In genomic region chr3:97846448-97846847, GRCm38 (mm10) we compare ENCODE assay signal across 13 mouse cellular contexts.
"Had no signal": no experiment of that assay in that cellular context is flagged by ENCODE, and none has a peak within 500 bp of the region (broad histone marks: within the 10 kb centered on the region; RNA-seq: fewer than 3 reads in every experiment).

No protein-coding gene starts in this region.

- H3K27ac ChIP-seq: limb, embryonic 10.5 days; liver, embryonic 15.5 days; macrophage; midbrain, embryonic 15.5 days; stomach, embryonic 15.5 days had no signal

- H3K4me3 ChIP-seq: limb, embryonic 10.5 days; liver, embryonic 15.5 days; megakaryocyte, embryonic 14.5 days; midbrain, embryonic 15.5 days; stomach, embryonic 15.5 days had no signal

- DNase-seq: kidney, adult 8-10 months; kidney, postnatal 25 days; layer of hippocampus, adult 9-11 months; lung, embryonic 14.5 days; lung, postnatal 10 days; spleen, adult 18-20 months; thymus, postnatal 36 days had no signal

- H3K4me1 ChIP-seq: limb, embryonic 10.5 days; midbrain, embryonic 15.5 days; stomach, embryonic 15.5 days had no signal
